Mouse (Mus musculus): ENCODE measurements around the gene Gm20695. TPM values are rescaled to one million over a fixed set of nuclear protein-coding genes. Genes with fewer than 3 reads are reported as not detected.

Gene Gm20695
- polyA plus RNA-seq, 1 experiment from 2014 or later: 0.71 TPM

DNA sequence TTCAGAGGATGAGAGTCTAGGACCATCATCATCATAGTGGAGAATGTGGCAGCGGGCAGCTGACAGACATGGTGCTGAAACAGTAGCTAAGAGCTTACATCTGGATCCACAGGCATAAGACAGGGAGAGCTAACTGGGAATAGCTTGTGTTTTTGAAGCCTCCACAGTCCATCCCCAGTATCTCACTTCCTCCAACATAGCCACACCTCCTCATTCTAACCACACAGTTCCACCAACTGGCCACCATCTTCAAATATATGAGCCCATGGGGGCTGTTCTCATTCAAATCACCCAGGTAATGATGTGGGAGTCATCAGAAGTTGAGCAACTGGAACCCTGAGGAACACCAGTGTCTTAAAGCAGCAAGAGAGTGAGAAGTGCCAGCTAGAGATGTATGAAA, 66.7 kb downstream of the Gm20695 start:
- Histone ChIP-seq H3K4me3 (ENCODE audit: low read depth, low read length) (no peak overlapping the region), H3K36me3 (ENCODE audit: control insufficient read depth, insufficient read depth) (no peaks in the 10 kb centered on the region), H3K27me3 (ENCODE audit: control insufficient read depth, insufficient read depth, low read depth, low read length) (no peaks in the 10 kb centered on the region), H3K4me1 (ENCODE audit: control insufficient read depth, low read depth, low read length) (no peaks in the 10 kb centered on the region), H3K4me2 (ENCODE audit: low read depth, low read length) (no peak overlapping the region), H3K9me3 (replicated peaks; ENCODE audit: control insufficient read depth, low read length) (no peaks in the 10 kb centered on the region), H3K9ac (ENCODE audit: low read depth, low read length) (no peak overlapping the region), H3K27ac (ENCODE audit: low read length) (no peak overlapping the region)
- WGBS (ENCODE audit: insufficient replicate concordance): 68% methylated on average over 1 of the region's 1 CpGs
- no peak for ATAC-seq (ENCODE audit: low read depth)

- no peak overlapping the region for H3K9ac ChIP-seq (ENCODE audit: low read depth, low read length)
- H3K9me3 ChIP-seq (replicated peaks; ENCODE audit: control insufficient read depth, low read length): no peaks in the 10 kb centered on the region
- H3K36me3 ChIP-seq (ENCODE audit: control insufficient read depth, insufficient read depth): no peaks in the 10 kb centered on the region
- no peak for ATAC-seq (ENCODE audit: low read depth)
- no peak overlapping the region for H3K4me3 ChIP-seq (ENCODE audit: low read depth, low read length)
- no peak overlapping the region for H3K4me2 ChIP-seq (ENCODE audit: low read depth, low read length)
- no peaks in the 10 kb centered on the region for H3K27me3 ChIP-seq (ENCODE audit: control insufficient read depth, insufficient read depth, low read depth, low read length)
- H3K4me1 ChIP-seq (ENCODE audit: control insufficient read depth, low read depth, low read length): no peaks in the 10 kb centered on the region
- 65% methylated on average over 6 of the region's 6 CpGs for WGBS (ENCODE audit: insufficient replicate concordance)
- H3K27ac ChIP-seq (ENCODE audit: low read length): no peak overlapping the region
Measured at GRCm38 (mm10) chr16:3956369-3956768, 71.9 kb downstream of the Gm20695 start.

GRCm38 (mm10) chr16:3959261-3959660, 74.8 kb downstream of the Gm20695 start:
- Histone ChIP-seq H3K36me3 (ENCODE audit: control insufficient read depth, insufficient read depth) (no peaks in the 10 kb centered on the region), H3K4me3 (ENCODE audit: low read depth, low read length) (no peak overlapping the region), H3K9me3 (replicated peaks; ENCODE audit: control insufficient read depth, low read length) (no peaks in the 10 kb centered on the region), H3K27me3 (ENCODE audit: control insufficient read depth, insufficient read depth, low read depth, low read length) (no peaks in the 10 kb centered on the region), H3K9ac (ENCODE audit: low read depth, low read length) (no peak overlapping the region), H3K4me1 (ENCODE audit: control insufficient read depth, low read depth, low read length) (no peaks in the 10 kb centered on the region), H3K27ac (ENCODE audit: low read length) (no peak overlapping the region), H3K4me2 (ENCODE audit: low read depth, low read length) (no peak overlapping the region)
- ATAC-seq (ENCODE audit: low read depth): no peak
- 37% methylated on average over 2 of the region's 2 CpGs for WGBS (ENCODE audit: insufficient replicate concordance)

- WGBS (ENCODE audit: insufficient replicate concordance): 58% methylated on average over 10 of the region's 10 CpGs
- Histone ChIP-seq H3K4me2 (ENCODE audit: low read depth, low read length) (no peak overlapping the region), H3K4me3 (ENCODE audit: low read depth, low read length) (no peak overlapping the region), H3K27ac (ENCODE audit: low read length) (no peak overlapping the region), H3K9ac (ENCODE audit: low read depth, low read length) (no peak overlapping the region), H3K36me3 (ENCODE audit: control insufficient read depth, insufficient read depth) (no peaks in the 10 kb centered on the region), H3K27me3 (ENCODE audit: control insufficient read depth, insufficient read depth, low read depth, low read length) (no peaks in the 10 kb centered on the region), H3K9me3 (replicated peaks; ENCODE audit: control insufficient read depth, low read length) (no peaks in the 10 kb centered on the region), H3K4me1 (ENCODE audit: control insufficient read depth, low read depth, low read length) (no peaks in the 10 kb centered on the region)
- no peak for ATAC-seq (ENCODE audit: low read depth)
Measured at GRCm38 (mm10) chr16:3964990-3965389, 80.5 kb downstream of the Gm20695 start.

DNA sequence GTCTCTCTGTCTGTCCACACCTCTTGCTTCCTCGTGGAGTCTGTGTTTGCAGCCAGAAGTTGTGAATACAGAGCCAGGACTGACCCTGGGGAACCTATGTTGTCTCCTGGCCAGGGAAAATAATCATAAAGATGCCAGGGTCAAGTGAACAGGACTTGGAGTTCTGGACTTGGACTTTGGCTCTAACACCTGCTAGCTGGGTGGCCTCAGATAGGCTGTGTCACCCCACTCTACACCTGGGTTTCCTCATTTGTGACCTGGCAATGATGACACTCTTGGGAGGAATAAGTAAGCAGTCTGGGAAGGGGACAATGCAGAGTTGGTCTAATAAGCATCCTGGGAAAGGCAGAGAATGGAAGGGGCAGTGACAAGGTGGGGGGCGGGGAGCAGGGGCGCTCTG, 81.1 kb downstream of the Gm20695 start:
- Histone ChIP-seq H3K4me3 (ENCODE audit: low read depth, low read length) (no peak overlapping the region), H3K4me2 (ENCODE audit: low read depth, low read length) (no peak overlapping the region), H3K27ac (ENCODE audit: low read length) (no peak overlapping the region), H3K9me3 (replicated peaks; ENCODE audit: control insufficient read depth, low read length) (no peaks in the 10 kb centered on the region), H3K9ac (ENCODE audit: low read depth, low read length) (no peak overlapping the region), H3K4me1 (ENCODE audit: control insufficient read depth, low read depth, low read length) (no peaks in the 10 kb centered on the region), H3K27me3 (ENCODE audit: control insufficient read depth, insufficient read depth, low read depth, low read length) (no peaks in the 10 kb centered on the region), H3K36me3 (ENCODE audit: control insufficient read depth, insufficient read depth) (no peaks in the 10 kb centered on the region)
- no peak for ATAC-seq (ENCODE audit: low read depth)
- WGBS (ENCODE audit: insufficient replicate concordance): 79% methylated on average over 3 of the region's 3 CpGs

Small RNA genes within 50 kb of the gene (microRNA-seq; reads per million reads assigned to microRNA genes)
- gene Gm23493: not detected

Other genes starting within 250 kb of the Gm20695 start
- gene Mefv, start 166.6 kb upstream of the Gm20695 start, polyA plus RNA-seq (2015; fragmentation: Nextera tagmentation; extraction: Ambion mirVana): 0.45 and 0.51 TPM in 2 replicates
- 13.1 and 14.9 TPM in 2 replicates for gene Zfp263, start 140.6 kb upstream of the Gm20695 start, polyA plus RNA-seq (2015; fragmentation: Nextera tagmentation; extraction: Ambion mirVana)
- not detected in 2 replicates for gene Olfr15, start 53.8 kb upstream of the Gm20695 start, polyA plus RNA-seq (2015; fragmentation: Nextera tagmentation; extraction: Ambion mirVana)
- gene Zfp174, start 37.4 kb upstream of the Gm20695 start, polyA plus RNA-seq (2015; fragmentation: Nextera tagmentation; extraction: Ambion mirVana): 0.34 and 0.44 TPM in 2 replicates
- gene Naa60, start 12.3 kb upstream of the Gm20695 start, polyA plus RNA-seq (2015; fragmentation: Nextera tagmentation; extraction: Ambion mirVana): 22.7 and 24.1 TPM in 2 replicates
- gene Zfp597, start 87 bp upstream of the Gm20695 start, polyA plus RNA-seq (2015; fragmentation: Nextera tagmentation; extraction: Ambion mirVana): 2.2 and 2.5 TPM in 2 replicates
- 1.8 and 1.9 TPM in 2 replicates for gene 1700037C18Rik, start 24.0 kb downstream of the Gm20695 start, polyA plus RNA-seq (2015; fragmentation: Nextera tagmentation; extraction: Ambion mirVana)
- 5.7 and 6.5 TPM in 2 replicates for gene Cluap1, start 24.2 kb downstream of the Gm20695 start, polyA plus RNA-seq (2015; fragmentation: Nextera tagmentation; extraction: Ambion mirVana)
- gene Nlrc3, start 92.0 kb downstream of the Gm20695 start, polyA plus RNA-seq (2015; fragmentation: Nextera tagmentation; extraction: Ambion mirVana): 0.37 TPM in 2 replicates
- gene Slx4, start 119.1 kb downstream of the Gm20695 start, polyA plus RNA-seq (2015; fragmentation: Nextera tagmentation; extraction: Ambion mirVana): 7.9 and 8.3 TPM in 2 replicates
- gene Dnase1, start 152.3 kb downstream of the Gm20695 start, polyA plus RNA-seq (2015; fragmentation: Nextera tagmentation; extraction: Ambion mirVana): 0.70 and 1.1 TPM in 2 replicates
- gene Trap1, start 193.2 kb downstream of the Gm20695 start, polyA plus RNA-seq (2015; fragmentation: Nextera tagmentation; extraction: Ambion mirVana): 80.2 and 82.8 TPM in 2 replicates